In genomic region chr1:118598339-118598738, GRCm38 (mm10) we compare ENCODE assay signal across 20 mouse cellular contexts. TPM values are rescaled to one million over a fixed set of nuclear protein-coding genes. Genes with fewer than 3 reads are reported as not detected.
DNase-seq lines count a peak whose midpoint lies in the region; ATAC-seq and TF ChIP-seq lines count a peak whose summit lies in the region.
"Had no signal": no experiment of that assay in that cellular context is flagged by ENCODE, and none has a peak within 500 bp of the region (broad histone marks: within the 10 kb centered on the region; RNA-seq: fewer than 3 reads in every experiment).

No protein-coding gene starts in this region.

- WGBS in lung, embryonic 15.5 days: 68% methylated on average over 3 of the region's 3 CpGs
- WGBS in lung, adult 2 months: 56% methylated on average over 3 of the region's 3 CpGs
- 10% methylated on average over 3 of the region's 3 CpGs for WGBS in cerebellum, adult 2 months
- WGBS in large intestine, adult 2 months: 30% methylated on average over 3 of the region's 3 CpGs

- 0 out of 2 replicates have a peak overlapping the region, but pooled peaks have one; percentile 11 for H3K27ac ChIP-seq in lung, embryonic 15.5 days
- no peak overlapping the region for H3K27ac ChIP-seq in cerebellum, adult 2 months (ENCODE audit: insufficient read depth, low read length)
- H3K27ac ChIP-seq: heart, embryonic 10.5 days; hindbrain, embryonic 15.5 days; liver, embryonic 14.5 days; neural tube, embryonic 12.5 days had no signal

- intact Hi-C loops in gastrocnemius, postnatal 14 days (cut with DNase I; ENCODE audit: low total_unique reads): no loop called here

- peaks cover 78% of the 10 kb centered on the region for H3K36me3 ChIP-seq in lung, embryonic 15.5 days

- no peaks in the 10 kb centered on the region for H3K27me3 ChIP-seq in lung, embryonic 15.5 days
- no peaks in the 10 kb centered on the region for H3K27me3 ChIP-seq in cerebellum, adult 2 months (ENCODE audit: control insufficient read depth, insufficient read depth, low read length)
- H3K27me3 ChIP-seq: hindbrain, embryonic 15.5 days; megakaryocyte, embryonic 14.5 days; neural tube, embryonic 12.5 days had no signal

- no peak overlapping the region for H3K4me2 ChIP-seq in lung, embryonic 15.5 days
- H3K4me2 ChIP-seq: hindbrain, embryonic 15.5 days; neural tube, embryonic 12.5 days had no signal

- no peak for DNase-seq in lung, adult 2 months
- peak; percentile 76 to 85 for DNase-seq in cerebellum, adult 2 months
- DNase-seq in large intestine, adult 2 months (ENCODE audit: low read depth, low spot score): peak; percentile 67
- DNase-seq in right cerebral cortex, postnatal 4 days: no peak
- no peak for DNase-seq in ovary, postnatal 14 days (ENCODE audit: low spot score)
- DNase-seq in gastrocnemius, postnatal 14 days: no peak
- DNase-seq: adrenal gland, adult 2 months; forebrain, postnatal 0 days; gastrocnemius, postnatal 10 days; heart, postnatal 14 days; kidney, adult 18-20 months; kidney, postnatal 14 days; layer of hippocampus, adult 9-11 months; thymus, postnatal 36 days had no signal

- no peak overlapping the region for H3K9ac ChIP-seq in lung, embryonic 15.5 days
- H3K9ac ChIP-seq: forebrain, postnatal 0 days; hindbrain, embryonic 15.5 days; liver, embryonic 14.5 days; neural tube, embryonic 12.5 days had no signal

- H3K4me3 ChIP-seq in lung, embryonic 15.5 days: no peak overlapping the region
- no peak overlapping the region for H3K4me3 ChIP-seq in lung, adult 2 months (replicated peaks; ENCODE audit: extremely low read depth, low read depth, low read length)
- H3K4me3 ChIP-seq in cerebellum, adult 2 months (replicated peaks; ENCODE audit: insufficient read depth, low read depth, low read length): no peak overlapping the region
- H3K4me3 ChIP-seq: heart, embryonic 10.5 days; hindbrain, embryonic 15.5 days; megakaryocyte, embryonic 14.5 days; neural tube, embryonic 12.5 days had no signal

- no peak for ATAC-seq in lung, embryonic 15.5 days (ENCODE audit: borderline replicate concordance, extremely low read depth, low FRiP score, low TSS enrichment)
- ATAC-seq: forebrain, postnatal 0 days had no signal

- TF ChIP-seq POLR2A in lung, adult 2 months (IDR thresholded peaks at IDR 0.05; ENCODE audit: borderline replicate concordance, extremely low read depth, low read depth, low read length): no peak
- no peak for TF ChIP-seq POLR2A in cerebellum, adult 2 months (IDR thresholded peaks at IDR 0.05; ENCODE audit: borderline replicate concordance, insufficient read depth, low read length)

- H3K4me1 ChIP-seq in lung, embryonic 15.5 days: no peaks in the 10 kb centered on the region; the same call in 1 of the 2 replicates
- H3K4me1 ChIP-seq in lung, adult 2 months (ENCODE audit: control insufficient read depth, insufficient read depth, low read length): no peaks in the 10 kb centered on the region
- peaks cover 24% of the 10 kb centered on the region for H3K4me1 ChIP-seq in cerebellum, adult 2 months (ENCODE audit: control insufficient read depth, insufficient read depth, low read length)
- H3K4me1 ChIP-seq: hindbrain, embryonic 15.5 days; megakaryocyte, embryonic 14.5 days; neural tube, embryonic 12.5 days had no signal

- H3K9me3 ChIP-seq in lung, embryonic 15.5 days: no peaks in the 10 kb centered on the region
- H3K9me3 ChIP-seq: heart, embryonic 10.5 days; hindbrain, embryonic 15.5 days; megakaryocyte, embryonic 14.5 days; neural tube, embryonic 12.5 days had no signal

- no peak for TF ChIP-seq CTCF in lung, adult 2 months (IDR thresholded peaks at IDR 0.05; ENCODE audit: insufficient read depth, low read length)
- TF ChIP-seq CTCF in cerebellum, adult 2 months (IDR thresholded peaks at IDR 0.05; ENCODE audit: borderline replicate concordance, insufficient read depth, low read depth, low read length): no peak

RNA-seq across cellular contexts. Expression of gene Tfcp2l1, which starts 29.4 kb away (rescaled TPM):
- polyA plus RNA-seq in lung, embryonic 15.5 days (2015; fragmentation: Nextera tagmentation; extraction: Ambion mirVana): 0.79 and 1.0 TPM in 2 replicates
- polyA plus RNA-seq in lung, adult 2 months (2012; rRNA removed): 18.5 and 29.1 TPM in 2 replicates
- polyA plus RNA-seq in cerebellum, adult 2 months (2012; rRNA removed): 0.08 and 0.19 TPM in 2 replicates
- polyA plus RNA-seq in large intestine, adult 2 months (2012; rRNA removed): 3.1 and 3.7 TPM in 2 replicates
- 1 to 10 TPM in 1 of 2 experiments, under 1 TPM in 1; 0.41 to 1.8 TPM for total RNA-seq in gastrocnemius, postnatal 14 days (2021)

Comparison
In these comparisons a context has a peak if more than half of its experiments do, and no peak if none do; other contexts are left out.
1. DNase-seq: peak in cerebellum, adult 2 months (2 of 2) and large intestine, adult 2 months (single experiment); none in lung, adult 2 months (single experiment), right cerebral cortex, postnatal 4 days (single experiment), ovary, postnatal 14 days (single experiment) and gastrocnemius, postnatal 14 days (single experiment).